Mouse (Mus musculus) embryonic facial prominence, embryonic 14.5 days (tissue): ENCODE measurements at regions not wholly inside any gene's neighbourhood (a gene's known extent, or its start where the extent isn't known, plus 50 kb on each side); places are given as distances from the start of the nearest gene placed in this dataset.
"Not testable (repeated sequence)": the region's sequence is repeated elsewhere in the genome, so short reads cannot be mapped to it uniquely, and the experiment has no call there.

ENCODE experiments used
- ATAC-seq: fragments of 200-750 bp; cut with Nextera tagmentation; 2 replicates; pipeline ENCODE4 v1.8.0; 2017; ENCODE audit warnings: low read depth, moderate number of reproducible peaks, moderate TSS enrichment
- DNase-seq: peaks from one replicate; pipeline ENCODE4 v3.0.0-alpha.2; 2015; ENCODE audit warnings: low spot score
- H3K27ac ChIP-seq: fragments of 300-500 bp; sonication (generic); replicated peaks from 2 replicates; pipeline ENCODE4 v1.5.1; 2014; ENCODE audit warnings: low read depth, mild to moderate bottlenecking, low read length, moderate library complexity
- H3K27me3 ChIP-seq: fragments of 300-500 bp; sonication (generic); replicated peaks from 2 replicates; pipeline ENCODE4 v1.6.1; 2014; ENCODE audit warnings: low read length; ENCODE audit not compliant: control insufficient read depth, insufficient read depth
- H3K36me3 ChIP-seq: fragments of 300-500 bp; sonication (generic); 2 replicates; pipeline ENCODE4 v1.6.1; 2014; ENCODE audit warnings: low read length, mixed read lengths; ENCODE audit not compliant: control insufficient read depth, insufficient read depth
- H3K4me1 ChIP-seq: fragments of 300-500 bp; sonication (generic); 2 replicates; pipeline ENCODE4 v1.6.1; 2014; ENCODE audit warnings: antibody characterized with exemption, low read length; ENCODE audit not compliant: control insufficient read depth, insufficient read depth
- H3K4me2 ChIP-seq: fragments of 300-500 bp; sonication (generic); 2 replicates; pipeline ENCODE4 v1.6.1; 2014; ENCODE audit warnings: low read depth, mild to moderate bottlenecking, low read length, moderate library complexity, mixed read lengths
- H3K4me3 ChIP-seq: fragments of 300-500 bp; sonication (generic); 2 replicates; pipeline ENCODE4 v1.5.1; 2014; ENCODE audit warnings: low read depth, mild to moderate bottlenecking, low read length
- H3K9ac ChIP-seq: fragments of 300-500 bp; sonication (generic); 2 replicates; pipeline ENCODE4 v1.6.1; 2014; ENCODE audit warnings: low read depth, mild to moderate bottlenecking, low read length, moderate library complexity, mixed read lengths
- H3K9me3 ChIP-seq: fragments of 300-500 bp; sonication (generic); 2 replicates; pipeline ENCODE4 v1.6.1; 2016; ENCODE audit warnings: low read length; ENCODE audit not compliant: control insufficient read depth
- WGBS: fragments of 180-500 bp; shearing (Covaris S2); extraction: QIAGEN DNeasy Blood & Tissue Kit; methylation state at CpG from one replicate; pipeline ENCODE4 v1.1.7; 2014; 5-methylcytosine and 5-hydroxymethylcytosine counted together

- H3K27me3 ChIP-seq = no peaks in the 10 kb centered on the region
- H3K36me3 ChIP-seq = no peaks in the 10 kb centered on the region
- H3K27ac ChIP-seq = no peak overlapping the region
- H3K4me2 ChIP-seq = no peak overlapping the region
- no peak overlapping the region for H3K9ac ChIP-seq
- DNase-seq (no peak), ATAC-seq (no peak)
- no peaks in the 10 kb centered on the region for H3K9me3 ChIP-seq
- WGBS = 74% methylated on average over 2 of the region's 2 CpGs
- H3K4me3 ChIP-seq = no peak overlapping the region
- H3K4me1 ChIP-seq = no peaks in the 10 kb centered on the region
Measured at GRCm38 (mm10) chr1:149129767-149130287, 831.3 kb downstream of the Pla2g4a start.

- H3K27ac ChIP-seq = no peak overlapping the region
- H3K4me1 ChIP-seq = no peaks in the 10 kb centered on the region
- H3K36me3 ChIP-seq = no peaks in the 10 kb centered on the region
- no peak overlapping the region for H3K4me2 ChIP-seq
- no peaks in the 10 kb centered on the region for H3K27me3 ChIP-seq
- H3K9ac ChIP-seq = no peak overlapping the region
- ATAC-seq (no peak), DNase-seq (no peak)
- H3K4me3 ChIP-seq = no peak overlapping the region
- no peaks in the 10 kb centered on the region for H3K9me3 ChIP-seq
Measured at GRCm38 (mm10) chr1:149129138-149129537, 832.0 kb downstream of the Pla2g4a start.

- Histone ChIP-seq H3K4me1 (no peaks in the 10 kb centered on the region), H3K27ac (no peak overlapping the region), H3K4me2 (no peak overlapping the region), H3K27me3 (no peaks in the 10 kb centered on the region), H3K36me3 (no peaks in the 10 kb centered on the region), H3K4me3 (no peak overlapping the region), H3K9me3 (no peaks in the 10 kb centered on the region), H3K9ac (no peak overlapping the region)
- ATAC-seq (no peak), DNase-seq (no peak)
- WGBS = 65% methylated on average over 1 of the region's 1 CpGs
Measured at GRCm38 (mm10) chr1:149127709-149128108, 833.4 kb downstream of the Pla2g4a start.

DNA sequence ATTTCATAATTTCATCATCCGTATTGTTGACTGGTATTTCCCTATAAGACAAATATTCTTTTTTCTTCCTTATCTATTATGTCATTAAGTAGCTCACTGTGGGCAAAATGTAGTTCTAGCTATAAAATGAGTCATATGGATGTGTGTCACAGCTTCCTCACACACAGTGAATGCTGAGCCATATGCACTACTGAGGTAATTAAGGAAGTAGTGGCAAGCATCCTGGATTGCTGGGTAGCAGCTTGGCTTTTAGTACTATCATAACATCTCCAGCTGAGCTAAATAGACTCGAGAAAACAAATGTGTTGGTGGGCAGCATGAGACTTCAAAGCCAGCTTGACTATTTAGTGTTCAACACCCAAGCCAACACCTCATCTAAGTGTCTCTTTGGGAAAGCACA lies 857.7 kb downstream of the Pla2g4a start:
- Histone ChIP-seq H3K4me1 (no peaks in the 10 kb centered on the region), H3K9me3 (no peaks in the 10 kb centered on the region), H3K4me3 (no peak overlapping the region), H3K36me3 (no peaks in the 10 kb centered on the region), H3K9ac (no peak overlapping the region), H3K27me3 (no peaks in the 10 kb centered on the region), H3K4me2 (no peak overlapping the region), H3K27ac (no peak overlapping the region)
- WGBS = 75% methylated on average over 2 of the region's 2 CpGs
- DNase-seq (no peak), ATAC-seq (no peak)

- DNase-seq = no peak
- 82% methylated on average over 1 of the region's 1 CpGs for WGBS
- no peaks in the 10 kb centered on the region for H3K27me3 ChIP-seq
- no peak overlapping the region for H3K9ac ChIP-seq
- no peak for ATAC-seq
- H3K9me3 ChIP-seq = no peaks in the 10 kb centered on the region
- H3K4me3 ChIP-seq = no peak overlapping the region
- no peak overlapping the region for H3K4me2 ChIP-seq
- H3K4me1 ChIP-seq = no peaks in the 10 kb centered on the region
- H3K36me3 ChIP-seq = no peaks in the 10 kb centered on the region
- H3K27ac ChIP-seq = no peak overlapping the region
Measured at GRCm38 (mm10) chr1:149097426-149097825, 863.7 kb downstream of the Pla2g4a start.

DNA sequence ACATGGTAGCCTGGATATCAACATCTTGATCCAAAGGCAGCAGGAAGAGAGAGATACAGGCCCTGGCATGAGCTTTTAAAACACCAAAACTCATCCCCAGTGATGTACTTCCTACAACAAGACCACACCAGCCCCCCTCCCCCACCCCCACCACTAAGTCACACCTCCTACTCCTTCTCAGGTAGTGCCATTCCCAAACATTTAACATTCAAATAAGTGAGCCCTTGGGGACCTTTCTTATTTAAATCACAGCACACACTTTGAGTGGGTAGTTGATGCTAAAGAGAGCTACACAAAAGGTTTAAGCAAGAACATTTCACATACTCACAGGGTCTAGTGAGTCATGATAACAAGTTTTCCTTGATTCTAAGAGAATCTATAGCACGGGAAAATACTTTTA lies 886.4 kb downstream of the Pla2g4a start:
- Histone ChIP-seq H3K4me1 (no peaks in the 10 kb centered on the region), H3K4me3 (no peak overlapping the region), H3K4me2 (no peak overlapping the region), H3K9me3 (no peaks in the 10 kb centered on the region), H3K36me3 (no peaks in the 10 kb centered on the region), H3K9ac (no peak overlapping the region), H3K27me3 (no peaks in the 10 kb centered on the region), H3K27ac (no peak overlapping the region)
- no peak for DNase-seq
- ATAC-seq = no peak
- 65% methylated on average over 1 of the region's 1 CpGs for WGBS

- Histone ChIP-seq H3K27ac (no peak overlapping the region), H3K36me3 (no peaks in the 10 kb centered on the region), H3K4me3 (no peak overlapping the region), H3K27me3 (no peaks in the 10 kb centered on the region), H3K9me3 (no peaks in the 10 kb centered on the region), H3K4me1 (no peaks in the 10 kb centered on the region), H3K9ac (no peak overlapping the region), H3K4me2 (no peak overlapping the region)
- no peak for ATAC-seq
- no peak for DNase-seq
Measured at GRCm38 (mm10) chr1:149069570-149069969, 891.5 kb downstream of the Pla2g4a start.

DNA sequence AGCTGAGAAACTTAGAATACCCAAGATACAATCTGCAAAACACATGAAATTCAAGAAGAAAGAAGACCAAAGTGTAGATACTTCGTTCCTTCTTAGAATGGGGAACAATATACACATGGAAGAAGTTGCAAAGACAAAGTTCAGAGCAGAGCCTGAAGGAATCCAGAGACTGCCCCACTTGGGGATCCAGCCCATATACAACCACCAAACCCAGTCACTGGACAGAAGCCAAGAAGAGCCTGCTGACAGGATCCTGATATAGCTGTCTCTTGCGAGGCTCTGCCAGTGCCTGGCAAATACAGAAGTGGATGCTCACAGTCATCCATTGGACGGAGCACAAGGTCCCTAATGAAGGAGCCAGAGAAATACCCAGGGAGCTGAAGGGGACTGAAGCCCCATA lies 898.1 kb downstream of the Pla2g4a start:
- DNase-seq, H3K9me3 ChIP-seq, H3K27ac ChIP-seq, H3K4me1 ChIP-seq, ATAC-seq, H3K36me3 ChIP-seq, H3K4me2 ChIP-seq, H3K27me3 ChIP-seq, H3K9ac ChIP-seq, H3K4me3 ChIP-seq: not testable (repeated sequence)
- WGBS = 86% methylated on average over 2 of the region's 3 CpGs

DNA sequence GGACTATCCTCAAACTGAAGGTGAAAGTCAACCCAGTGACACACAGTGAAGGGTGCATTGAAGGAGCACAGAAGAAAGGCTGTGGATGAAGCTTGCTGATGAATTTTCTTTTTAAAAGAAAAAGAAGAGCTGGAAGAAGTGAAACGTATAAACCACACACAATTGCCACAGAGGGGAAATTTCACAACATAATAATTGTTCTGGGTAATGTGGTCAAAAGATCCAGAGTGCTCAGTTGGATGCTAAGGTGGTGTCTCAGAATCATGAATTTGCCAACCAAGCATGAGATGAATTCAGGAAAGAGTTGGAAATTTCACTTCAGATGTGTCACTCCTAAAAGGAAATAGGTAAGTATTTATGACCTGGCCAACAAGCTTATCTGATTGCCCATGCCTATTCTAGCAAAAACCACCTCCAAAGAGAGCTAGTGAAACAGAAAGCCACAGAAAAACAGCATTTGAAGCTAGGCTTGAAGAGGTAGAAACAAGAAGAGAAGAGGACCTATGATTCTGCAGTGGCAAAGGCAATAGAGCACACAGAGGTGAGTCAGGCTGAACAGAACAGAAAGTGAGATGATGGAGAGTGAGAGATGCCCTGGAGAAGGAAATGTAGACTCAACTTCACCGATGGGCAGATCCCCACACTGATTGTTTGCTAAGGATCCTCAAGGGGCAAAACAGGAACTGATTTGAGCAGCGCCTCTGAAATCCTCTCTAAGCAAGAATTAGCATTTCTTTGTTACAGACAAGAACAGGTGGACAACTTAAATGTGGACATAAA lies 922.7 kb downstream of the Pla2g4a start:
- 71% methylated on average over 3 of the region's 3 CpGs for WGBS
- Histone ChIP-seq H3K27me3 (no peaks in the 10 kb centered on the region), H3K27ac (no peak overlapping the region), H3K36me3 (no peaks in the 10 kb centered on the region), H3K4me3 (no peak overlapping the region), H3K9me3 (no peaks in the 10 kb centered on the region), H3K9ac (no peak overlapping the region), H3K4me2 (no peak overlapping the region), H3K4me1 (no peaks in the 10 kb centered on the region)
- ATAC-seq = no peak
- no peak for DNase-seq
